Mouse (Mus musculus) midbrain, embryonic 11.5 days (tissue): Measurements from ENCODE around the gene Stk40. TPM values are rescaled to one million over a fixed set of nuclear protein-coding genes. Genes with fewer than 3 reads are reported as not detected.
A peak's percentile ranks its signal among the peaks of the same experiment; 100 is the strongest.

Source experiments
- ATAC-seq: fragments of 200-750 bp; cut with Nextera tagmentation; 2 replicates; pipeline ENCODE4 v1.8.0; 2017; ENCODE audit warnings: moderate TSS enrichment, moderate library complexity; ENCODE audit not compliant: low FRiP score
- DNase-seq: peaks from one replicate; pipeline ENCODE4 v3.0.0; 2015; ENCODE audit warnings: low spot score; ENCODE audit errors: missing footprints
- H3K27ac ChIP-seq: fragments of 300-500 bp; sonication (generic); 2 replicates; pipeline ENCODE4 v1.5.1; 2014; ENCODE audit warnings: low read depth, low read length
- H3K27me3 ChIP-seq: fragments of 300-500 bp; sonication (generic); 2 replicates; pipeline ENCODE4 v1.6.1; 2014; ENCODE audit warnings: mild to moderate bottlenecking, low read length, moderate library complexity, mixed read lengths; ENCODE audit not compliant: control insufficient read depth, insufficient read depth
- H3K36me3 ChIP-seq: fragments of 300-500 bp; sonication (generic); 2 replicates; pipeline ENCODE4 v1.6.1; 2014; ENCODE audit warnings: mild to moderate bottlenecking, low read length, moderate library complexity, mixed read lengths; ENCODE audit not compliant: control insufficient read depth, insufficient read depth
- H3K4me1 ChIP-seq: fragments of 300-500 bp; sonication (generic); 2 replicates; pipeline ENCODE4 v1.6.1; 2014; ENCODE audit warnings: low read length; ENCODE audit not compliant: control insufficient read depth, insufficient read depth
- H3K4me2 ChIP-seq: fragments of 300-500 bp; sonication (generic); 2 replicates; pipeline ENCODE4 v1.6.1; 2014; ENCODE audit warnings: mild to moderate bottlenecking, moderate library complexity
- H3K4me3 ChIP-seq: fragments of 300-500 bp; sonication (generic); 2 replicates; pipeline ENCODE4 v1.5.1; 2014; ENCODE audit warnings: low read depth, low read length
- H3K9ac ChIP-seq: fragments of 300-500 bp; sonication (generic); 2 replicates; pipeline ENCODE4 v1.6.1; 2014; ENCODE audit warnings: low read length
- H3K9me3 ChIP-seq: fragments of 300-500 bp; sonication (generic); 2 replicates; pipeline ENCODE4 v1.6.1; 2016; ENCODE audit warnings: low read length; ENCODE audit not compliant: control insufficient read depth
- WGBS: fragments of 180-500 bp; shearing (Covaris S2); extraction: QIAGEN DNeasy Blood & Tissue Kit; methylation state at CpG from one replicate; pipeline ENCODE4 v1.1.7; 2014; 5-methylcytosine and 5-hydroxymethylcytosine counted together
- polyA plus RNA-seq: library from polyadenylated mRNA; unstranded; fragments of >200 nt; fragmentation: Nextera tagmentation; extraction: Ambion mirVana; gene quantifications from 2 replicates; pipeline ENCODE4 v1.2.1, GENCODE M21; 2014

The Stk40 gene
- polyA plus RNA-seq, 1 experiment from 2014 or later = 25.4 TPM

GRCm38 (mm10) chr4:126148161-126148961, 44.6 kb downstream of the Stk40 start:
- Histone ChIP-seq H3K27me3 (peaks cover 34% of the 10 kb centered on the region), H3K36me3 (no peaks in the 10 kb centered on the region), H3K4me3 (peak overlapping the region; percentile 39), H3K9me3 (no peaks in the 10 kb centered on the region), H3K9ac (peak overlapping the region; percentile 33), H3K4me1 (peaks cover 16% of the 10 kb centered on the region), H3K4me2 (peak overlapping the region; percentile 57), H3K27ac (no peak overlapping the region)
- ATAC-seq = peak; percentile 45; the same call in 1 of the 2 replicates
- under 1% methylated on average over 67 of the region's 67 CpGs for WGBS
- DNase-seq = peak; percentile 93

- ATAC-seq = peak; percentile 46; the same call in 1 of the 2 replicates
- 20% methylated on average over 42 of the region's 42 CpGs for WGBS
- Histone ChIP-seq H3K9me3 (no peaks in the 10 kb centered on the region), H3K27ac (no peak overlapping the region), H3K4me1 (peaks cover 16% of the 10 kb centered on the region), H3K9ac (peak overlapping the region; percentile 33), H3K4me3 (peak overlapping the region; percentile 39), H3K27me3 (peaks cover 34% of the 10 kb centered on the region), H3K4me2 (peak overlapping the region; percentile 57), H3K36me3 (no peaks in the 10 kb centered on the region)
- peak; percentile 92 for DNase-seq
These were observed 45.4 kb downstream of the Stk40 start for GRCm38 (mm10) chr4:126149041-126149676.

- Histone ChIP-seq H3K27me3 (peaks cover 34% of the 10 kb centered on the region), H3K4me2 (no peak overlapping the region), H3K36me3 (no peaks in the 10 kb centered on the region), H3K4me1 (peaks cover 16% of the 10 kb centered on the region), H3K9ac (no peak overlapping the region), H3K9me3 (no peaks in the 10 kb centered on the region), H3K27ac (no peak overlapping the region), H3K4me3 (no peak overlapping the region)
- no peak for ATAC-seq
- DNase-seq = no peak
- 39% methylated on average over 10 of the region's 10 CpGs for WGBS
These were observed 46.0 kb downstream of the Stk40 start for GRCm38 (mm10) chr4:126149798-126150197.

GRCm38 (mm10) chr4:126150297-126150948, 46.7 kb downstream of the Stk40 start:
- Histone ChIP-seq H3K4me1 (peaks cover 16% of the 10 kb centered on the region), H3K4me2 (no peak overlapping the region), H3K36me3 (no peaks in the 10 kb centered on the region), H3K9me3 (no peaks in the 10 kb centered on the region), H3K4me3 (no peak overlapping the region), H3K27ac (no peak overlapping the region), H3K27me3 (peaks cover 34% of the 10 kb centered on the region), H3K9ac (no peak overlapping the region)
- peak; percentile 90 for DNase-seq
- WGBS = 56% methylated on average over 16 of the region's 16 CpGs
- ATAC-seq = no peak

- Histone ChIP-seq H3K9ac (no peak overlapping the region), H3K9me3 (no peaks in the 10 kb centered on the region), H3K27me3 (peaks cover 34% of the 10 kb centered on the region), H3K4me2 (no peak overlapping the region), H3K27ac (no peak overlapping the region), H3K4me3 (no peak overlapping the region), H3K4me1 (peaks cover 16% of the 10 kb centered on the region), H3K36me3 (no peaks in the 10 kb centered on the region)
- ATAC-seq (no peak), DNase-seq (no peak)
- whole genome bisulfite sequencing = 61% methylated on average over 6 of the region's 6 CpGs
These were observed 47.2 kb downstream of the Stk40 start for GRCm38 (mm10) chr4:126150949-126151320.

- Histone ChIP-seq H3K4me3 (no peak overlapping the region), H3K4me1 (peaks cover 16% of the 10 kb centered on the region), H3K9ac (no peak overlapping the region), H3K4me2 (no peak overlapping the region), H3K36me3 (no peaks in the 10 kb centered on the region), H3K27me3 (peaks cover 34% of the 10 kb centered on the region), H3K9me3 (no peaks in the 10 kb centered on the region), H3K27ac (no peak overlapping the region)
- ATAC-seq (no peak), DNase-seq (no peak)
- 83% methylated on average over 16 of the region's 16 CpGs for WGBS
These were observed 48.1 kb downstream of the Stk40 start for GRCm38 (mm10) chr4:126151701-126152440.

- peaks cover 14% of the 10 kb centered on the region for H3K4me1 ChIP-seq
- no peak overlapping the region for H3K9ac ChIP-seq
- H3K9me3 ChIP-seq = no peaks in the 10 kb centered on the region
- peaks cover 28% of the 10 kb centered on the region for H3K27me3 ChIP-seq
- DNase-seq (no peak), ATAC-seq (no peak)
- H3K27ac ChIP-seq = no peak overlapping the region
- H3K4me2 ChIP-seq = no peak overlapping the region
- H3K36me3 ChIP-seq = no peaks in the 10 kb centered on the region
- no peak overlapping the region for H3K4me3 ChIP-seq
- WGBS = 54% methylated on average over 14 of the region's 14 CpGs
These were observed 49.1 kb downstream of the Stk40 start for GRCm38 (mm10) chr4:126152864-126153263.

- H3K4me3 ChIP-seq = no peak overlapping the region
- DNase-seq = no peak
- 63% methylated on average over 4 of the region's 4 CpGs for WGBS
These were observed 51.4 kb downstream of the Stk40 start for GRCm38 (mm10) chr4:126155183-126155582.

More at GRCm38 (mm10) chr4:126155183-126155582, 51.4 kb downstream of the Stk40 start:
- Histone ChIP-seq H3K9ac (no peak overlapping the region), H3K36me3 (no peaks in the 10 kb centered on the region), H3K27ac (no peak overlapping the region), H3K9me3 (no peaks in the 10 kb centered on the region), H3K27me3 (peaks cover 5% of the 10 kb centered on the region; the same call in 1 of the 2 replicates), H3K4me1 (no peaks in the 10 kb centered on the region; the same call in 1 of the 2 replicates), H3K4me2 (no peak overlapping the region)
- ATAC-seq = no peak
